Mouse (Mus musculus) heart, postnatal 0 days (tissue): ENCODE results near the gene Ly6g6e.

Experiments used
- CTCF ChIP-seq: IDR thresholded peaks from 2 replicates; pipeline ENCODE4 v1.5.1; 2016; ENCODE audit warnings: antibody characterized with exemption, control low read depth, low read depth
- EP300 ChIP-seq: IDR thresholded peaks from 2 replicates; pipeline ENCODE4 v1.6.1; 2016; ENCODE audit warnings: antibody characterized with exemption, low read depth

- peak; percentile 11; the same call in 1 of the 2 replicates for TF ChIP-seq CTCF
- TF ChIP-seq EP300: no peak
Measured at GRCm38 (mm10) chr17:35106522-35106921, 29.8 kb downstream of the Ly6g6e start.
